Mouse (Mus musculus): ENCODE measurements around the gene Depdc7. TPM values are rescaled to one million over a fixed set of nuclear protein-coding genes. Genes with fewer than 3 reads are reported as not detected.
A peak's percentile ranks its signal among the peaks of the same experiment; 100 is the strongest.

Depdc7 gene
- polyA plus RNA-seq, 2 experiments: 4.8 to 6.7 TPM

DNA sequence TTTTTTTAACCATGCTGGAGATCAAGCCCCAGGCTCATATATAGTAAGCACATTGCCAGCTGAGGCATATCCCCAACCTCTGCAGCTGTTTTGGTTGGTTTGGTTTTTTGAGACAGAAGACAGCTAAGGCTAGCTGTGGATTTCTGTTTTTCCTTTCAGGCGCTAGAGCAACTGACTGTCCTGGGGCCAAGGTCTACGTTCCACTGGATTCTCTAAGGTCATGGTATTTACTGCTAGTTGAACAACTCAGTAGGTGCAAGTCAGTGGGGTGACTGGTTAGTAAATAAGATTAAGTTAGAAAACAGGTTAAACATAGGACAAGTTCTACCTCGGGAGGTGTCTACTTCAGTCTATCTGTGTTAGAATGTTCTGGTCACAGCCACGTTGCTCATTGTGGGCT lies 57.9 kb downstream of the Depdc7 start:
- Histone ChIP-seq H3K9me3 (ENCODE audit: control insufficient read depth, low read length) (no peaks in the 10 kb centered on the region), H3K4me1 (ENCODE audit: control insufficient read depth, insufficient read depth, low read length) (no peaks in the 10 kb centered on the region; the same call in 1 of the 2 replicates), H3K36me3 (ENCODE audit: control insufficient read depth, insufficient read depth, low read length) (peaks cover 30% of the 10 kb centered on the region), H3K9ac (ENCODE audit: low read depth, low read length, severe bottlenecking) (no peak overlapping the region), H3K4me3 (replicated peaks; ENCODE audit: low read length) (no peak overlapping the region), H3K27me3 (ENCODE audit: control insufficient read depth, insufficient read depth, low read length) (no peaks in the 10 kb centered on the region), H3K27ac (replicated peaks; ENCODE audit: low read depth, low read length) (no peak overlapping the region), H3K4me2 (replicated peaks; ENCODE audit: low read depth, low read length, severe bottlenecking) (no peak overlapping the region)
- TF ChIP-seq POLR2A (IDR thresholded peaks at IDR 0.05; ENCODE audit: borderline replicate concordance, extremely low read depth, insufficient read depth, insufficient read length): no peak
- 83% methylated on average over 4 of the region's 4 CpGs for WGBS
- DNase-seq (ENCODE audit: low spot score): no peak
- 0 out of 2 replicates have a peak, but pooled peaks have one; percentile 4 for ATAC-seq (ENCODE audit: low FRiP score, low read depth)

DNA sequence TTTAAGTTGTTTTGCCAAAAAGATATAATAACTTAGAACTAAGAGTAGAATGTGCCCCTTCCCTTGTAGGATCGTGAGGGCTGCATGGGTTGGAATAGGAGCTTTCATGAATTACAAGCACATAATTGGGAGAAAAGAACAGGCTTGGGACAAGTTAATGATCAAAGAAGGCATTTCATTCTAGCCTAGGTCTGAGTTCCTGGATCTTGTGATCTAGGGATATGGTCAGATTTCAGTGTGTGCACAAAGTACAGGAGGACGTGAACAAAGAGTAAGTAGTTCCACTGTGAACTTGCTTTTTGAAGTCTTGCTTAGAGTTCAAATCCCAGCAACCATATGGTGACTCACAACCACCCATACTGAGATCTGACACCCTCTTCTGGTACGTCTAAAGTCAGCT lies 65.4 kb downstream of the Depdc7 start:
- H3K36me3 ChIP-seq (ENCODE audit: control insufficient read depth, insufficient read depth, low read length): peaks cover 14% of the 10 kb centered on the region
- no peaks in the 10 kb centered on the region for H3K27me3 ChIP-seq (ENCODE audit: control insufficient read depth, insufficient read depth, low read length)
- TF ChIP-seq POLR2A (IDR thresholded peaks at IDR 0.05; ENCODE audit: borderline replicate concordance, extremely low read depth, insufficient read depth, insufficient read length): no peak
- DNase-seq (ENCODE audit: low spot score) (no peak), ATAC-seq (ENCODE audit: low FRiP score, low read depth) (no peak)
- H3K9me3 ChIP-seq (ENCODE audit: control insufficient read depth, low read length): no peaks in the 10 kb centered on the region
- H3K27ac ChIP-seq (replicated peaks; ENCODE audit: low read depth, low read length): no peak overlapping the region
- WGBS: 62% methylated on average over 3 of the region's 3 CpGs
- no peak overlapping the region for H3K4me3 ChIP-seq (replicated peaks; ENCODE audit: low read length)
- no peak overlapping the region for H3K4me2 ChIP-seq (replicated peaks; ENCODE audit: low read depth, low read length, severe bottlenecking)
- no peaks in the 10 kb centered on the region; the same call in 1 of the 2 replicates for H3K4me1 ChIP-seq (ENCODE audit: control insufficient read depth, insufficient read depth, low read length)
- H3K9ac ChIP-seq (ENCODE audit: low read depth, low read length, severe bottlenecking): no peak overlapping the region

Other genes starting within 250 kb of the Depdc7 start
- 26.2 and 29.6 TPM in 2 replicates for gene Hipk3, start 248.4 kb downstream of the Depdc7 start, polyA plus RNA-seq (2012; rRNA removed)
- 27.6 and 31.4 TPM in 2 replicates for gene Hipk3, start 248.4 kb downstream of the Depdc7 start, polyA plus RNA-seq (2014; fragmentation: Nextera tagmentation; extraction: Ambion mirVana)
- 43.7 and 52.2 TPM in 2 replicates for gene Cstf3, start 152.4 kb downstream of the Depdc7 start, polyA plus RNA-seq (2012; rRNA removed)
- 52.9 and 61.4 TPM in 2 replicates for gene Cstf3, start 152.4 kb downstream of the Depdc7 start, polyA plus RNA-seq (2014; fragmentation: Nextera tagmentation; extraction: Ambion mirVana)
- gene Tcp11l1, start 30.7 kb downstream of the Depdc7 start, polyA plus RNA-seq (2012; rRNA removed): 16.7 and 22.5 TPM in 2 replicates
- gene Tcp11l1, start 30.7 kb downstream of the Depdc7 start, polyA plus RNA-seq (2014; fragmentation: Nextera tagmentation; extraction: Ambion mirVana): 47.6 and 50.8 TPM in 2 replicates
- not detected in 2 replicates for gene Pin1rt1, start 26.5 kb downstream of the Depdc7 start, polyA plus RNA-seq (2012; rRNA removed)
- gene Pin1rt1, start 26.5 kb downstream of the Depdc7 start, polyA plus RNA-seq (2014; fragmentation: Nextera tagmentation; extraction: Ambion mirVana): 0.32 TPM in 1 of 2 replicates, not detected in the other
- 19.0 and 19.1 TPM in 2 replicates for gene Qser1, start 73.9 kb upstream of the Depdc7 start, polyA plus RNA-seq (2012; rRNA removed)
- gene Qser1, start 73.9 kb upstream of the Depdc7 start, polyA plus RNA-seq (2014; fragmentation: Nextera tagmentation; extraction: Ambion mirVana): 16.8 and 19.4 TPM in 2 replicates
- 1.3 and 1.4 TPM in 2 replicates for gene Prrg4, start 107.0 kb upstream of the Depdc7 start, polyA plus RNA-seq (2012; rRNA removed)
- 3.8 and 4.3 TPM in 2 replicates for gene Prrg4, start 107.0 kb upstream of the Depdc7 start, polyA plus RNA-seq (2014; fragmentation: Nextera tagmentation; extraction: Ambion mirVana)
- 2.9 and 7.1 TPM in 2 replicates for gene Ccdc73, start 124.9 kb upstream of the Depdc7 start, polyA plus RNA-seq (2012; rRNA removed)
- 4.5 and 7.0 TPM in 2 replicates for gene Ccdc73, start 124.9 kb upstream of the Depdc7 start, polyA plus RNA-seq (2014; fragmentation: Nextera tagmentation; extraction: Ambion mirVana)